Mouse (Mus musculus) cortical plate, adult 2 months (tissue): ENCODE measurements around the gene Ntm. TPM values are rescaled to one million over a fixed set of nuclear protein-coding genes. Genes with fewer than 3 reads are reported as not detected.

Source experiments
- H3K27ac ChIP-seq: fragments of 200-500 bp; 2 replicates; pipeline ENCODE4 v1.5.1; 2012; ENCODE audit warnings: low read length, control low read depth, inconsistent platforms; ENCODE audit not compliant: insufficient read depth
- H3K4me1 ChIP-seq: fragments of 200-500 bp; 2 replicates; pipeline ENCODE4 v1.6.1; 2011; ENCODE audit warnings: low read length; ENCODE audit not compliant: control insufficient read depth, insufficient read depth
- H3K4me3 ChIP-seq: fragments of 200-500 bp; 2 replicates; pipeline ENCODE4 v1.5.1; 2011; ENCODE audit warnings: mild to moderate bottlenecking, low read length, control low read depth; ENCODE audit not compliant: insufficient read depth
- CTCF ChIP-seq: fragments of 200-500 bp; IDR thresholded peaks from 2 replicates; pipeline ENCODE4 v1.5.1; 2011; ENCODE audit warnings: mild to moderate bottlenecking, control low read depth, low read length; ENCODE audit not compliant: insufficient read depth; ENCODE audit errors: extremely low read depth
- POLR2A ChIP-seq: fragments of 200-500 bp; IDR thresholded peaks from 2 replicates; pipeline ENCODE4 v1.6.1; 2011; ENCODE audit warnings: mild to moderate bottlenecking, low read length, control low read depth; ENCODE audit not compliant: insufficient read depth; ENCODE audit errors: extremely low read depth
- polyA plus RNA-seq: library from polyadenylated mRNA; depleted of rRNA; stranded (reverse); fragments of >200 nt; gene quantifications from 2 replicates; pipeline ENCODE4 v1.2.3, GENCODE M21; 2012

Ntm gene
- polyA plus RNA-seq, 1 experiment = 169 TPM

DNA sequence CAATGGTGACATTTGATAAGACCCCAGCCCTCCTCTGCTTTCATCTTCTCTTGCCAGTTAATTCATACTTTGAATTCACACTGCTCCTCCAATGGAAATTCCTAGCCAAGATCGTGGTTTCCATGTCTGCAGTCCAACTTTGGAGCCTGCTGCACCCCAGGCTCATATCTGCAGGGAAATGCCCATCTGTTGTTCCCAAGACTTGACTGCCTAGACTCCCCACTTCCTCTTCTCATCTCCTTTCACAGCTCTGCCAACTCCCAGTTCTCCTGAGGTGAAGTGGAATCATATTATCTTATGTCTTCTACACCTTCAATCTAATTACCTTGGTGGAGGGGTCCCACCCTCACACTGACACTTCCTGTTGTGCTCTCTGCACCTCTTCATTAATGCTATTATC, 937.8 kb downstream of the Ntm start:
- Histone ChIP-seq H3K4me1 (peaks cover 8% of the 10 kb centered on the region), H3K4me3 (no peak overlapping the region), H3K27ac (no peak overlapping the region)
- no peak for TF ChIP-seq POLR2A
- TF ChIP-seq CTCF = no peak

- Histone ChIP-seq H3K27ac (no peak overlapping the region), H3K4me1 (peaks cover 2% of the 10 kb centered on the region; the same call in 1 of the 2 replicates), H3K4me3 (no peak overlapping the region)
- no peak for TF ChIP-seq CTCF
- TF ChIP-seq POLR2A = no peak
Measured at GRCm38 (mm10) chr9:29016879-29017278, 946.1 kb downstream of the Ntm start.

DNA sequence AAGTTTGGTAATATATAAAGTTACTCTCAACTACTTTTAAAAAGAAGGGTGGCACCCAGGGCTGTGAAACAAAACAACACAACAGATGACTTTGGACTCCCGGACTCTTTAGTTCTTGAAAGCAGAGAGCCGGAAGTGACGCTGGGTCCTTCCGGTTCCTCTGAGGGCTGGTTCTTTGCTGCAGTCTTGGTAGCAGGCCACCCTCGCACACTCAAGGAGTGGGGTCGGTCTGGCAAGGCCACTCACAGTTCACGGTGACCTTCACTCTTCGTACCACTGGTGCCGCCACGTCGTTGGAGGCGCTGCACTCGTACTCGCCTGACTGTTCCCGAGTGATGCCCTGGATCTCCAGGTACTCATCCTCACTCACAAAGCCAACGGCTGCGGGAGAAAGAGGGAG, 949.1 kb downstream of the Ntm start:
- no peak for TF ChIP-seq POLR2A
- TF ChIP-seq CTCF = no peak
- Histone ChIP-seq H3K27ac (no peak overlapping the region), H3K4me3 (no peak overlapping the region), H3K4me1 (no peaks in the 10 kb centered on the region)

GRCm38 (mm10) chr9:29012541-29012940, 950.4 kb downstream of the Ntm start:
- no peaks in the 10 kb centered on the region for H3K4me1 ChIP-seq
- no peak overlapping the region for H3K27ac ChIP-seq
- H3K4me3 ChIP-seq = no peak overlapping the region
- TF ChIP-seq CTCF (no peak), POLR2A (no peak)

DNA sequence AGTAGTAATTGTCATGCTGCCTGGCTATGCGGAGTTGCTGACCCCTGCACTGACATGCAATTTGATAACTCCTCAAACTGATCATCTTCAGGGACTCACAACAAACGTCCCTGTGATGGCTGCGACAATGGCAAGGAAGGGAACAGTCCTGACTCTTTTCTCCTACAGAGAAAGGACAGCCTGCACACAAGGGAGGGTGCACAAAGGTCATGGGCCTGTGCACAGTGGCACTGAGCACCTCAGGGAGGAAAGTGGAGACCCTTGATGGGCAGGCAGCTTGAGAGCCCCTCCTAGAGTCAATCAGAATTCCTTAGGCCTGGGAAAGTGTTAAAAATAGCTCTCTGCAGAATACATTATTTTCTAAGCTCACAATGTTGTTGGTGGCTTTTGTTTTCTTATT, 951.5 kb downstream of the Ntm start:
- no peak overlapping the region for H3K27ac ChIP-seq
- no peak overlapping the region for H3K4me3 ChIP-seq
- no peaks in the 10 kb centered on the region for H3K4me1 ChIP-seq
- TF ChIP-seq POLR2A (no peak), CTCF (no peak)

DNA sequence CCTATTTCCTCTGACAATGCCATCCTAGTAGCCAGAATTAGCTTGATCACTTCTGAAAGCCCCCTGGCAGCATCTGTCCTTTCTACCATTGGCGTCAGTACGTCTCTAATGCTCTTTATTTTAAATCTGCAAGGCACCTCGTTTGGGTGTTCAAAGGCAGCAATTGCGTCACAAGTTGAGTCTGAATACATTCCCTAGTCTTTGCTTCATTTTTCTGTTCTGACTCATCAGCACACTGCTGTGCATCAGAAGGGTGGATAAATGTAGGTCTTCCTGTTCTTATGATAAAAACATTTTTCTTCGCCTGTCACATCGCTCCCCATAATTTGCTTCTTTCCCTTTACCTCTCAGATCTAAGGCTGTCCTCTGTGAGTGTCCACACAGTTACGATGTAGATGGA, 958.4 kb downstream of the Ntm start:
- H3K27ac ChIP-seq = no peak overlapping the region
- peaks cover 5% of the 10 kb centered on the region; the same call in 1 of the 2 replicates for H3K4me1 ChIP-seq
- no peak overlapping the region for H3K4me3 ChIP-seq
- TF ChIP-seq POLR2A (no peak), CTCF (no peak)

DNA sequence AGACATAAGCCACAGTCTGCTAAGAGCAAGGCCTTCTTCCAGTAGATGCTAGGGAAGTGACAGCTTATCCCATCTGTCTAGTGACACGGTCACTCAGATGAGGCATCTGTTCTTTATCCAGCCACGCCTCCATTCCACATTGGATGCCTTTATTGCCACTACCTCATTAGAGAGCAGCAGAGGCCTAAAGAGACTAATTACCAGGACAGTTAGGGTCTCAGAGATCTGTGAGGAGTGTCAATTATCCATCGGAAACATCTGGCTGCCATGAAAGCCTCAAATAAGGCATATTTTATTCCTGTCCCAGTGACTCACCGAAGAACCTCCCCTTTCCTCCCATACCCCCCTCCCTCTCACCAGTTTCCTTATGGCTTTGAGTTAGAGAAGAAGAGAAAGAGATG, 963.0 kb downstream of the Ntm start:
- TF ChIP-seq POLR2A = no peak
- no peak for TF ChIP-seq CTCF
- H3K4me3 ChIP-seq = no peak overlapping the region
- H3K4me1 ChIP-seq = peaks cover 3% of the 10 kb centered on the region; the same call in 1 of the 2 replicates
- no peak overlapping the region for H3K27ac ChIP-seq

DNA sequence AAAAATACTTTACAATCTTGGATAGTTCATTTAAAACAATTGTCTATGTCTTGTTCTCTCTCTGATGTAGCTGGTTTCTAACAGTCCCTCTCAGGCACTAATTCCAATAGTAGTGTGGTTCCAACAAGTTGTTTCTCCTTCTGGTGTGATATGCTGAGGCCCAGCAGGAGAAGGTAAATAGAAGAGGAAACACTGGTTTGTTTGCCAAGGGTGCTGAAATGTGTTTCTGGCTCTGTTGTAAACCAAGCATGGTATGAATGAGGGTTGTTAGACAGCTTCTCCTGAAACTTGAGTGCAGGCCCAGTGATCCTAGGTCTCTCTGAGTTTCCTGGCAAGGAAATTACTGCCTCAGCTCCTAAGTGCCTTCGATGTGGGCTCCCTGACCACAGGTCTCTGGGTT, 985.7 kb downstream of the Ntm start:
- no peak overlapping the region for H3K4me3 ChIP-seq
- TF ChIP-seq CTCF (no peak), POLR2A (no peak)
- no peaks in the 10 kb centered on the region for H3K4me1 ChIP-seq

DNA sequence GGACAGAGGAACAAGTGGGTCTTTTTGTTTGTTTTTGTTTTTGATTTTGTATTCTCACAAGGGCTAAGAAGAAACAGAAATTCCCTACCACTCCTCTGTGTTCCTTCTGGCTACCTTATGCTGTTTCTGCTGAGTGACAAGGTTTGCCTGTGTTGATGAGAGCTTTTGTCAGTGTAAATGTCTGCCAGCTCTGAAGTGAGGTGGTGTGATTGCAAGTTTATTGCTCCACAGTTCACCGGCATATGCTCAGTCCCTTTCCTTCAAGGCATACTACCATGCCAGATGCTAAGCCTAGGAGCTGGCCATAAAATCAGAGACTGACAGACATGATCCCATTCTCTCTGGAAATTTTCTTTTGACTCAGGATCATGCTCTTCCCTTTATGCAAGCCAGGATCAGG, 993.5 kb downstream of the Ntm start:
- no peaks in the 10 kb centered on the region for H3K4me1 ChIP-seq
- TF ChIP-seq CTCF (no peak), POLR2A (no peak)
- no peak overlapping the region for H3K4me3 ChIP-seq
- H3K27ac ChIP-seq = no peak overlapping the region

More for the DNA sequence above, 985.7 kb downstream of the Ntm start:
- no peak overlapping the region for H3K27ac ChIP-seq
